Mouse (Mus musculus) neural tube, embryonic 13.5 days (tissue): Measurements from ENCODE around the gene Ube2h. TPM values are rescaled to one million over a fixed set of nuclear protein-coding genes. Genes with fewer than 3 reads are reported as not detected.

Source experiments
- ATAC-seq: fragments of 200-750 bp; cut with Nextera tagmentation; 2 replicates; pipeline ENCODE4 v1.8.0; 2017; ENCODE audit warnings: low read depth, mild to moderate bottlenecking, moderate TSS enrichment, moderate library complexity
- H3K27ac ChIP-seq: fragments of 300-500 bp; sonication (generic); replicated peaks from 2 replicates; pipeline ENCODE4 v1.5.1; 2015; ENCODE audit warnings: moderate library complexity, mild to moderate bottlenecking, inconsistent platforms
- H3K27me3 ChIP-seq: fragments of 300-500 bp; sonication (generic); 2 replicates; pipeline ENCODE4 v1.6.1; 2015; ENCODE audit warnings: mild to moderate bottlenecking, inconsistent platforms
- H3K36me3 ChIP-seq: fragments of 300-500 bp; sonication (generic); 2 replicates; pipeline ENCODE4 v1.6.1; 2015; ENCODE audit warnings: mild to moderate bottlenecking, inconsistent platforms
- H3K4me1 ChIP-seq: fragments of 300-500 bp; sonication (generic); replicated peaks from 2 replicates; pipeline ENCODE4 v1.6.1; 2015; ENCODE audit warnings: inconsistent platforms
- H3K4me2 ChIP-seq: fragments of 300-500 bp; sonication (generic); 2 replicates; pipeline ENCODE4 v1.6.1; 2015; ENCODE audit warnings: inconsistent platforms, mild to moderate bottlenecking, moderate library complexity
- H3K4me3 ChIP-seq: fragments of 300-500 bp; sonication (generic); 2 replicates; pipeline ENCODE4 v1.5.1; 2015; ENCODE audit warnings: mild to moderate bottlenecking, inconsistent platforms
- H3K9ac ChIP-seq: fragments of 300-500 bp; sonication (generic); 2 replicates; pipeline ENCODE4 v1.6.1; 2015; ENCODE audit warnings: moderate library complexity, mild to moderate bottlenecking, inconsistent platforms
- H3K9me3 ChIP-seq: fragments of 300-500 bp; sonication (generic); 2 replicates; pipeline ENCODE4 v1.6.1; 2016; ENCODE audit warnings: inconsistent platforms
- WGBS: fragments of 180-500 bp; shearing (Covaris S2); methylation state at CpG from one replicate; pipeline ENCODE4 v1.1.7; 2015; 5-methylcytosine and 5-hydroxymethylcytosine counted together
- polyA plus RNA-seq: library from polyadenylated mRNA; unstranded; fragments of >200 nt; fragmentation: Nextera tagmentation; extraction: Ambion mirVana; gene quantifications from 2 replicates; pipeline ENCODE4 v1.2.1, GENCODE M21; 2015

Ube2h gene
- polyA plus RNA-seq, 1 experiment from 2014 or later = 65.8 TPM

DNA sequence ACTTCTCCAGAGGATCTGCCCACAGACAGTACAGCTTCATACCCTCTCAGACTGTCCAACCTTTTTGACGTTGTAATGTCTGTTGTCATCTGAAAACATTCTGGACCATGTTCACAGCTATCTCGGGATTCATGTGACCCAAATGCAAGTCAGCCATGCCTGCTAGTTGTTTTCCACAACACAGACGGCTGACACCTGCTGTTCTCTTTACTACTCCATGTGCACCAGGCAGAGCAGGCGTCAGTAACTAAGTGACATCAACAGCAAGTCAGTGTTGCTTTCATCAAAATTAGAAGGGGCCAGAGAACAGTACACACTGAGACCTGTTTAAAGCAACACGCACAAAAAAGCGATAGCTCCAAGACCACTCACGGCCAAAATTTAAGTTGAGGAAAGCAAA lies 36.9 kb downstream of the Ube2h start:
- Histone ChIP-seq H3K4me2 (no peak overlapping the region), H3K9ac (no peak overlapping the region), H3K36me3 (peaks cover 66% of the 10 kb centered on the region), H3K4me3 (no peak overlapping the region), H3K27me3 (no peaks in the 10 kb centered on the region), H3K27ac (no peak overlapping the region), H3K4me1 (0 out of 2 replicates have a peak, but pooled peaks cover 6% of the 10 kb centered on the region), H3K9me3 (no peaks in the 10 kb centered on the region)
- no peak for ATAC-seq
- 93% methylated on average over 7 of the region's 7 CpGs for WGBS

DNA sequence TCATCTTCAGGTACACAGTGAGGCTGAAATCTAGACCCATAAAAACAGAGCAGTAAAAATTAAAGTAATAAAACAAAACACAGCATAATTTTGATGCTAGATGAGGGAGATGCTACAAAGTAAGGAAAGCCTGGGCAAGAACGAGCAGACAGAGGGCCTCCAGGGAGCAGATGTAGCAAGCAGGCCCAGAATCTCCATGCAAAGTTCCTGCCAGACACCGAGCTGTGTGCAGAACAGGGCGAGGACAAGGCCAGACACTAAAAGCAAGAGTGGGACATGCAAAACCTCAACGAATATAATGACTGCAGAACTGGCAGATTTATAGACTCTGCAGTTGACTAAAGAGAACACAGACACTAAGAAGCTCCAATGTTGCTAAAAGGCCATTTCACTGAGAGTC lies 38.9 kb downstream of the Ube2h start:
- Histone ChIP-seq H3K27me3 (no peaks in the 10 kb centered on the region), H3K9me3 (no peaks in the 10 kb centered on the region), H3K4me2 (no peak overlapping the region), H3K4me1 (0 out of 2 replicates have a peak, but pooled peaks cover 3% of the 10 kb centered on the region), H3K27ac (no peak overlapping the region), H3K9ac (no peak overlapping the region), H3K36me3 (peaks cover 66% of the 10 kb centered on the region), H3K4me3 (no peak overlapping the region)
- 73% methylated on average over 4 of the region's 4 CpGs for WGBS
- no peak for ATAC-seq

DNA sequence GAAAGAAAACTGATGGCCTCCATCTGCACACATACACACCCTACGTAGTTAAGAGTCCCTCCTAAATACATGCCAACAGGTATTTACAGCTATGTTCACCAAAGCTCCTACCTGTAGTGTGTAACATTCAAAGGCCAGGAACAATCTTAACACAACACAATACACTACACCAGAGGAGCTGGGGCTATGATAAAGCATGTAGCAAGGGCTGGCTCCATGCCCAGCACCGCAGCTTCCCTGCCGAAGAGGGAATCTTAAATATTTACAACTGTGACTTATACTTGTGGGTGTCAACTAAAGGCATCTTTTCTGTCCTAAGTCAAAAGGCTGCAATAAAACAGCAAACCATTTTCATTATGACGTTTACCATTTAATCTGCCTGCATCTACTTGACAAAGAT lies 41.3 kb downstream of the Ube2h start:
- H3K4me3 ChIP-seq = no peak overlapping the region
- H3K4me2 ChIP-seq = no peak overlapping the region
- ATAC-seq = no peak
- peaks cover 3% of the 10 kb centered on the region; the same call in 1 of the 2 replicates for H3K4me1 ChIP-seq
- no peaks in the 10 kb centered on the region for H3K27me3 ChIP-seq
- no peak overlapping the region for H3K9ac ChIP-seq
- no peak overlapping the region for H3K27ac ChIP-seq
- WGBS = 70% methylated on average over 4 of the region's 4 CpGs
- H3K9me3 ChIP-seq = no peaks in the 10 kb centered on the region
- H3K36me3 ChIP-seq = peaks cover 71% of the 10 kb centered on the region

DNA sequence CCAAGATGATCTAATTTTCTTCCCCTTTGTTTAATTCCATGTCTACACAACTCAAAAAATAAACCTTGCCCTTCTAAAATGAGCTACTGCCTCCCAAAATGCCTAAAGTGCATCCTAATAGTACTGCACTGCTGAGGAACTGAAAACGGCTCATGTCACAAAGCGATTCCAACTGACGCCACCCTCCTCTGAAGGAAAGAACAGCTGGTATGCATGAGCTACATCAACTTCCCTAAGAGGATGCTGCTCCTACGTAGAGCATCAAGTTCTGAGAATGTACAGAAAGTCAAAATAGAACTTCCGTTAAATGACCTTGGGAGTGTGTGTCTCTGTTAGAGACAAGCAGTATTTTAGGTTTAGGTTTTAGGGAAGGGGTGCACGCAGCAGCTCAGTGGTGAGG lies 45.1 kb downstream of the Ube2h start:
- H3K9ac ChIP-seq = no peak overlapping the region
- H3K4me1 ChIP-seq = peaks cover 3% of the 10 kb centered on the region; the same call in 1 of the 2 replicates
- no peak overlapping the region for H3K4me3 ChIP-seq
- H3K36me3 ChIP-seq = peaks cover 60% of the 10 kb centered on the region
- WGBS = 95% methylated on average over 6 of the region's 6 CpGs
- H3K4me2 ChIP-seq = no peak overlapping the region
- H3K9me3 ChIP-seq = no peaks in the 10 kb centered on the region
- H3K27me3 ChIP-seq = no peaks in the 10 kb centered on the region
- ATAC-seq = no peak
- H3K27ac ChIP-seq = no peak overlapping the region

DNA sequence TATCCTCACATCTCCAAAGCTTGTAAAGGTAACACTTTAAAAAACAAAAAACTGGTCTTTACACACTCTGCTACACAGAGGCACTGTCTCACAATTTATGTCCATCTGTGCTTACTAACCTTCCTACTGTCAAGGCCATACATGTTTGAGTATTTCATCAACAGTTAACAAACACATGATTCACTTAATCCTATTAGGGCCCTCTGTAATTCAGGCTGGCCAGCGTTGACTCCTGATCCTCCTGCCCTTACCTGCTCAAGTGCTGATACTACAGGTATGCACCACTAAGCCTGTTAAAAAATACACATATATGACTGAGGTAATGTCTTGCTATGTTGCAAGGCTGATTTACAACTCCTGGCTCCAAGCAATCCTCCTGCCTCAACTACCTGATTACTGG lies 46.4 kb downstream of the Ube2h start:
- no peak overlapping the region for H3K4me3 ChIP-seq
- H3K9me3 ChIP-seq = no peaks in the 10 kb centered on the region
- no peak for ATAC-seq
- H3K27me3 ChIP-seq = no peaks in the 10 kb centered on the region
- H3K9ac ChIP-seq = no peak overlapping the region
- H3K4me1 ChIP-seq = no peaks in the 10 kb centered on the region; the same call in 1 of the 2 replicates
- H3K4me2 ChIP-seq = no peak overlapping the region
- peaks cover 64% of the 10 kb centered on the region for H3K36me3 ChIP-seq
- no peak overlapping the region for H3K27ac ChIP-seq
- WGBS = 89% methylated on average over 1 of the region's 1 CpGs

DNA sequence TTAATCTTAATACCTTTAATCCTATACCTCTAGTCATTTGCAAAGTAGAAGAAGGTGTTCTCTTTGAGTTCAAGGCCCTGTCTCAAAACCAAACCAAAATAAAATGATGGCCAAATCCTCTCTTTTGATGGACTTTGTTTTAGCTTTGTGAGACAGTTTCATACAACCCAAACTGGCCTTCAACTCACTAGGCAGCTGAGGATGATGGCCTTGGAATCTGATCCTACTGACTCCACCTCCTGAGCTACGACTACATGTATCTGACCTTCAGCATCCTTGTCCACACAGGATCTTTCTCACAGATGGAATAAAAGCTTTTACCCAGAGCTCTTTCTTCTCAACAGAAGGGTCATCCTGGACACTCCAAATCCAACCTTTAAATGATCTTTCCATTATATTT lies 48.5 kb downstream of the Ube2h start:
- Histone ChIP-seq H3K27ac (no peak overlapping the region), H3K4me1 (no peaks in the 10 kb centered on the region; the same call in 1 of the 2 replicates), H3K27me3 (no peaks in the 10 kb centered on the region), H3K9ac (no peak overlapping the region), H3K4me2 (no peak overlapping the region), H3K36me3 (peaks cover 67% of the 10 kb centered on the region), H3K4me3 (no peak overlapping the region), H3K9me3 (no peaks in the 10 kb centered on the region)
- ATAC-seq = no peak
- WGBS = 96% methylated on average over 1 of the region's 1 CpGs

DNA sequence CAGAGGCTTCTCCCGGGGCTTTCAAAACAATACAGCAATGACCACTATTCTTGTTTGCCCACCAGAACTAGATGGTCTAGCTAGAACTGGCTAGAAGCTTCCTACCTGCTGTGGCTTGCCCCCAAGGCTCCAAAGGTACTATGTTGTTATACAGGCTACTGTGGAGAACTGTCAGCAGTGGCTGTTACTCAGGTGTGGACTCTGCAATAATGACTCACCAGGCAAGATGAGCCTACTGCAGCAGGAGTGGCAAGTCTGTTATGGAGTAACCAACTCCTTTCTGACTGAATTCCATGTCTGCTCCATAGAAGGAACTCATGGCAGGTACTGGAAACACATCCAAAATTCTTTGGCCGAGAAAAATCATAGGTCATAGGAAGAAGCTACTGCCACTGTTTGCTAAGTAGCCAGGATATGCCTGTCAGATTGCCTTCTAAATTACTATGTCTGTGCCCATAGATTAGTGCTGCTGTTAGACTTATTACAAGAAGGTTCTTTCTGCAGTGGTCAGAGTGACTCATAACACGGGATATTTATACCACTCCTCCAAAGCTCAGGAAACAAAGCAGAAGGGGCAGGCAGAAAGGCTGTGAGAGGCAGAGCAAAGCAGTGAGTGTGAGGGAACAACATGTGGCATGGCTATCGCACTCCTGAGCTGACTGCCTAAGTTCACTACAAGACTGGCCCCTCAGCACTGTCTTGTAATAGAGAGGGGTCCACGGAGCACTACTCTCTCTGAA lies 51.9 kb downstream of the Ube2h start:
- Histone ChIP-seq H3K4me2 (no peak overlapping the region), H3K36me3 (peaks cover 43% of the 10 kb centered on the region), H3K4me1 (no peaks in the 10 kb centered on the region), H3K9ac (no peak overlapping the region), H3K27me3 (no peaks in the 10 kb centered on the region), H3K9me3 (no peaks in the 10 kb centered on the region), H3K4me3 (no peak overlapping the region), H3K27ac (no peak overlapping the region)
- no peak for ATAC-seq
- 94% methylated on average over 5 of the region's 5 CpGs for WGBS

DNA sequence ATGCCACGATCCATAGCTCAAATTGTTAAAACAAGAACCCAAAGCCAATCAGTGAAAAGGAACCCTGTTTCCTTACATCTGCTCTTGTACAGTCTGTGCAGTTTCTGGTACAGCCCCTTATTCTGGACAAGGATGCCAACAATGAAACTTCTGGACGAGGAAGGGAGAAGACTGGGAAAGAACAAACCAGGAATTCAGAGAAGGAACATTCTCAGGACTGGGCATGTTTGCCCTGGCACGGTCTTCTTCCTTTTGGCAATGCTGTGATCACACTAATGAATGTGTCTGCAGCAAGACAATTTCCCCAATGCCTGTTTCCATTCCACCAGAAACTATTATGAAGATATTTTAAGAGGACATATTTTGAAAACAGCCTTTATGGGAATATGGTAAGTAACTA lies 55.6 kb downstream of the Ube2h start:
- no peak overlapping the region for H3K9ac ChIP-seq
- ATAC-seq = no peak
- no peaks in the 10 kb centered on the region for H3K4me1 ChIP-seq
- 81% methylated on average over 3 of the region's 3 CpGs for WGBS
- no peaks in the 10 kb centered on the region for H3K9me3 ChIP-seq
- H3K4me2 ChIP-seq = no peak overlapping the region
- H3K4me3 ChIP-seq = no peak overlapping the region
- H3K27ac ChIP-seq = no peak overlapping the region
- H3K27me3 ChIP-seq = no peaks in the 10 kb centered on the region
- peaks cover 37% of the 10 kb centered on the region for H3K36me3 ChIP-seq

DNA sequence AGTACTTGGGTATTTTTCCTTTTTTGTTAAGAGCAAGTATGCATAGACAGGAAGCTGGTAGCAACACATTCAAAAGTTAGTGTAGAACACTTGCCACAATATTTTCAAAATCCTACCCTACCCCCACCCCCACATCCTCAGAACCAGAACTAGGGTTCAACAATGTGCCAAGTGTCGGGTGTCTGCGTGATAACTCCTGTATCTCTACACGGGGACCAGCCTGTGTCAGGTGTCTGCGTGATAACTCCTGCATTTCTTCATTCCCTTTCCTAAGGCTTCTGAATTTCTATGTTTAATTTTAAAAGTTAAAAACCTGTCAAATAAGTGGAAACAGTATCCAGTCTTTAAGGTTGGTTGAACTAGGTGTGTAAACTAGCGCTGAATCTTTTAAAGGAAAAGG lies 58.4 kb downstream of the Ube2h start:
- no peak overlapping the region for H3K9ac ChIP-seq
- no peaks in the 10 kb centered on the region for H3K9me3 ChIP-seq
- H3K4me3 ChIP-seq = no peak overlapping the region
- no peak overlapping the region for H3K27ac ChIP-seq
- H3K4me1 ChIP-seq = no peaks in the 10 kb centered on the region
- no peak for ATAC-seq
- 92% methylated on average over 5 of the region's 5 CpGs for WGBS
- no peak overlapping the region for H3K4me2 ChIP-seq
- H3K36me3 ChIP-seq = peaks cover 18% of the 10 kb centered on the region; the same call in 1 of the 2 replicates
- H3K27me3 ChIP-seq = no peaks in the 10 kb centered on the region

DNA sequence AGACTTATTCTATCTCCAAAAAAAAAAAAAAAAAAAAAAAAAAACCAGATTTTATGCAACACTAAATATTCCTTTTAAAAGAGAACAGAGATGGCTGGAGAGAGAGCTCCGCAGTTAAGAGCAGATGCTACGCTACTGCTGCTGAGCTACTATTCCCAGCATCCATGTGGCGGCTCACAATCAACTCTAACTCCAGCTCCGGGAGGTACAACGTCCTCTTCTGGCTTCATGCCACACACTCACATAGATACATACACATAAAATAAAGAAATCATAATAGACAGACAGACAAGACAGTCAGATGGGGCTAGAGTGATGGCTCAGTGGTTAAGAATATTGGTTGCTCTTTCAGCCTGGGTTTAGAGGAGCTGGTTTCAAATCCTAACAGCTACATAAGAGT lies 58.9 kb downstream of the Ube2h start:
- Histone ChIP-seq H3K4me3 (no peak overlapping the region), H3K9ac (no peak overlapping the region), H3K9me3 (no peaks in the 10 kb centered on the region), H3K27me3 (no peaks in the 10 kb centered on the region), H3K27ac (no peak overlapping the region), H3K4me1 (no peaks in the 10 kb centered on the region), H3K4me2 (no peak overlapping the region), H3K36me3 (peaks cover 24% of the 10 kb centered on the region)
- WGBS = 82% methylated on average over 5 of the region's 5 CpGs
- no peak for ATAC-seq

DNA sequence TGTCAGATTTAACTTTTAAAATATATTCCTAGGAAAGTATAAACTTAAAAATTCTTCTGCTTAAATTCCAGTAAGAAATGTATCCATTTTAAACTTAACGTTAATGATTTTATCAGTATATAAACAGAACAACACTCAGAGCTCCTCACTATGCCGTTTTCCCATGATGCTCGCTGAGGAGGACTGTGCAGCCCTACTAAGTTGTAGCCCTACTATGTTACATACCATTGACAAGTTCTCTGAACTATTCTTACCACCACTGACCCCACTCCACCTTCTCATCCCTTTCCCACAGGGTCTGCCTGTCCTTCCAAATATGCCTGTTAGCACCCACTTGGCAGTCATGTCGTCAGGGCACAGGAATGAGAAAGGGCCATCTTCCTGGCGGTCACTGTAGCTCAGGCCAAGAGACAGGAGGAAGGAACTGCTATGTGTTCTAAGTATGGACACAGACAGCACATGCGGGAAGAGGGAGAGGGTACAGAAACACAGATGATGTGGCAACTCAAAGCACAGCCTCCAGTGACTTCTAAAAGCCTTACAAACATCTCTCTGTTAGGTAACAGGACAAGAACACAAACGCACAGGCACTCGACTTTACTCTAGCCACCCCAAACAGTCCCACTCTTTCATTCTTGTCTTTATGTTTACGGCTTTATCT lies 60.9 kb downstream of the Ube2h start:
- no peaks in the 10 kb centered on the region for H3K9me3 ChIP-seq
- H3K9ac ChIP-seq = no peak overlapping the region
- H3K4me2 ChIP-seq = no peak overlapping the region
- H3K27ac ChIP-seq = no peak overlapping the region
- H3K27me3 ChIP-seq = no peaks in the 10 kb centered on the region
- H3K4me1 ChIP-seq = no peaks in the 10 kb centered on the region
- 92% methylated on average over 9 of the region's 9 CpGs for WGBS
- peaks cover 32% of the 10 kb centered on the region for H3K36me3 ChIP-seq
- no peak for ATAC-seq
- no peak overlapping the region for H3K4me3 ChIP-seq

DNA sequence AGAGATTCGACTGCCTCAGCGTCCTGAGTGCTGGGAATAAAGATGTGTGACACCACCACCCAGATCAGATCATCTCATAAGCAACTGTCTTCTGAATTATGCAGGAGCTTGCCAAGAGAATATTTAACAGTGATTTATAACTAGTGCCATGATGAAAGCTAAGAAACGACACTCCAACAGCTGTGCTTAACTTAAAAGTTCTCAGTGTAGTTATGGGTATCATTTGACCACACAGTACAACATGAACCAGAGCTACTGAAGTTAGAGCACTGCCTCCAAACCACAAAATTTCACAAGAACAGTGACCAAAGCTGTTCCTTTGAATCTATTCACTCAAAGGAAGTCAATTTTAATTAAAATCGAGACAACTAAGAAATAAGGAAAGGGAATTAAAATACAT lies 61.4 kb downstream of the Ube2h start:
- Histone ChIP-seq H3K9ac (no peak overlapping the region), H3K27me3 (no peaks in the 10 kb centered on the region), H3K4me1 (no peaks in the 10 kb centered on the region), H3K36me3 (peaks cover 29% of the 10 kb centered on the region), H3K27ac (no peak overlapping the region), H3K4me2 (no peak overlapping the region), H3K4me3 (no peak overlapping the region), H3K9me3 (no peaks in the 10 kb centered on the region)
- WGBS = 84% methylated on average over 4 of the region's 4 CpGs
- ATAC-seq = no peak
